Mouse (Mus musculus): Measurements from ENCODE around the gene Gast.
"Not testable (repeated sequence)": the region's sequence is repeated elsewhere in the genome, so short reads cannot be mapped to it uniquely, and the experiment has no call there.

The Gast gene

DNA sequence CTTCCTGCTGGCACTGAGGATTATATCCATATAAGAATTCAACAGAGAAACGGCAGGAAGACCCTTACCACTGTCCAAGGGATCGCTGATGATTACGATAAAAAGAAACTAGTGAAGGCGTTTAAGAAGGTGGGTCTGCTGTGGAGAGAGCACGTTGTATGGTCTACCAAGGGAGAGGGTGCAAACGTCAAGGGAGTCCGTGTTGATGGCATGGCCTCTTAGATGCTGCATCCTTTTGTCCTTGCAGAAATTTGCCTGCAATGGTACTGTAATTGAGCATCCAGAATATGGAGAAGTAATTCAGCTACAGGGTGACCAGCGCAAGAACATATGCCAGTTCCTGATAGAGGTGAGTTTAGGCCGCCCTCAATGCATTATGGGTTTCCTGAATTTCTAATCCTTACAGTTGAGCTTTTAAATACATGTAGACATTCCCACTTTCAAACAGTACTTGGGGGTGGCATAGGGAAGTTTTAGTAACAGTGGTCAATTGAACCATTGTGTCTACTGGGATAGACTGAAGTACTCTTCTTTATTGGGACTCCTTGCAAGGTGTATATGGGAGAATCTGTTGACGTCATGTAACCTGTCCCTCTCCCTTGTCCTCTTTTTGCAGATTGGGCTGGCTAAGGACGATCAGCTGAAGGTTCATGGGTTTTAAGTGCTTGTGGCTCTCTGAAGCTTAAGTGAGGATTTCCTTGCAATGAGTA lies 13.4 kb upstream of the Gast start:
- not testable (repeated sequence) for DNase-seq

DNA sequence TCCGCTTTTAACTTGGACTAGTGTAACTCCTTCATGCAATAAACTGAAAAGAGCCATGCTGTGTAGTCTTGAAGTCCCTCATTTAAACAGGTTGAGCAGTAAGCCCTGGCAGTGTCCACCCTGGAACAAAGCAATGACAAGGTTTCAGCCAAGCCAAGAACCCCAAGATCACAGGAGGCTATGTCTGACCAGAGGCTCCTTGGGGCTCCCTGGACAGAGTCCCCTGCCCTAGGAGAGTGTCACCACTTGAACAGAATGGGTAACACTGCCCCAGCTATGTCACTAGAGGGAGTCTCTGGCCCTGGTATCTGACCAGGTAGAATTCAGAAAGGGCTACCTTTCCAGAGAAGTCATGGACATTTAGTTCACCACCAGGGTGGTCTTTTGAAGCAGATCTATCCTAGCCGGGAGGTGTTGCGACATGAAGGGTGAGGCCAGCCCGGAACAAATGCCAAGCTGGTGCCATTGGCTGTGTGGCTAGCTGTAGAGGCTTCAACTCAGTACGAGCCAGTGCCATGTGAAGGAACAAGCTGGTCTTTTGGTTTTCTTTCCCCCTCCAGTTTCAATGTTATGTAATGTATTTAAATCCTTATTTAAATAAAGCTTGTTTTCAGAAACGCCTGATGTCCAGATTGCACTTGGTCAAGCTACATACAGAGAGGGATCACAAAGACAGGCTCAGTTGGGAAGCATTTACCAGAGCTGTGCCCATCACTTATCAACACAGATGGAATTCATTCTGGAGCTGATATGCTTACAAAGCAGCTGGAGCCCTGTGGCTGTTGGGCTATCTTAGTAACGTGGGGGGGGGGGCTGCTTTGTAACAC lies 12.5 kb upstream of the Gast start:
- peak; percentile 22 for DNase-seq

DNA sequence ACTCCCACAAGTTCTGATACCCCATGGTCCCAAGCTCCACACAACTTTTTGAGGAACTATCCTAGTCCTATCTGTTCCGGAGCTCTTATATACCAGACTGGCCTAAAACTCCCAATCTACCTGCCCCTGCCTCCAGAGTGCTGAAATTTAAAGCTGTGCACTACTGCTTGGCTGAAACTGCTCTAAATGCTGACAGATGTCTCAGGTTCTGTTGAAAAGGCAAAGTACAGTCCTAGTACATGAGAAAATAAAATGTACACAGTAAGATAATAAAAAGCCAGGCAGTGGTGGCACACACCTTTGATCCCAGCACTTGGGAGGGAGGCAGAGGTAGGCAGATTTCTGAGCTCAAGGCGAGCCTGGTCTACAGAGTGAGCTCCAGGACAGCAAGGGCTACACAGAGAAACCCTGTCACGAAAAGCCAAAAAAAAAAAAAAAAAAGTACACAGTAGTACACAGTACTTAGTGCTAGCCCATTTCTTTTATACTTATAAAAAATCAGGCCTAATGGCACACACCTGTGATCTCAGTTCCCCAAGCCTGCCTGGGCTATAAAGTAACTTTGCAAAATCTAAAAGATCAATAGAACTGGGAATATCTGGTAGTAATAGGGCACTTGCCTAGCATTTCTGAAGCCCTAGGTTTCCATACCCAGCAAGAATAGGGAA lies 11.5 kb upstream of the Gast start:
- no peak for DNase-seq

DNA sequence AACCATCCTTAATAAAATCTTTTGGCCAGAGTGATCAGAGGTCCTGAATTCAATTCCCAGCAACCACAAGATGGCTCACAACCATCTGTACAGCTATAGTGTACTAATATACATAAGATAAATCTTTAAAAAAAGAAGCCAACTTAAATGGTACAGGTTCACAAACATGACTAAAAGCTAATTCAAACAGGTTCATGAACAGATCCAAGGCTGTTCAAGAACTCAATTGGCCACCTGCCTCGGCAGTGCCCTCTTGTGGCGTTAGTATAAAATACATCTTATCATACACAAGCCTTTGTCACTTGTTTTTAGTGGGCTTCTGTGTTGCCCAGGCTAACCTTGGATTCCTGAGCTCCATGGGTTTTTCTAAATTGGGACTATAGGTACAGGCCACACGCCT lies 10.6 kb upstream of the Gast start:
- DNase-seq: peak; percentile 46

DNA sequence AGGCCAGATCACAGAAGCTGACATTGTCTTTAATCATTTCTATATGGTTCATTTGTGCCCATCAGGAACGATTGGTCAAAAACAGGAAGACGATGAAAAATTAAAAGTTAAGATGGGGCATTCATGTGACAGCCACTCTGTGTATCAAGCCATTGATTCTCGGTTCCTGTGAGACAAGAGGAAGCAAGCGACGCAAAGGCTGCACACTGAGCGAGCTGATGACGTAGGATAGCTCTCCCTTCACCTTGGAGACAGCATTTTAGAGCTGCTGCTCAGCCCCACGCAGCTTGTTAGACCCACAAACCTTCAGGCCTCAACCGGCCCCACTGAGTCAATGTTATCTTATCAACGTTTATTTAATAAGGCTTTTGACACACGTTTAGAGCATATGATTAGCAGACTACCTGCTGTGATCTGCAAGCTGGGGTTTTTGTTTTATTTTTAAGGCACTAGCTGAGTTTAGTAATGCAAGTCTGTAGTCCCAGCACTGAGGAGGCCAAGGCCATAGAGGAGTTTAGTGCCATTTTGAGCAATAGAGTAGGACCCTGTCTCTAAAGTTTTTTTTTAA lies 9.1 kb upstream of the Gast start:
- no peak for DNase-seq

DNA sequence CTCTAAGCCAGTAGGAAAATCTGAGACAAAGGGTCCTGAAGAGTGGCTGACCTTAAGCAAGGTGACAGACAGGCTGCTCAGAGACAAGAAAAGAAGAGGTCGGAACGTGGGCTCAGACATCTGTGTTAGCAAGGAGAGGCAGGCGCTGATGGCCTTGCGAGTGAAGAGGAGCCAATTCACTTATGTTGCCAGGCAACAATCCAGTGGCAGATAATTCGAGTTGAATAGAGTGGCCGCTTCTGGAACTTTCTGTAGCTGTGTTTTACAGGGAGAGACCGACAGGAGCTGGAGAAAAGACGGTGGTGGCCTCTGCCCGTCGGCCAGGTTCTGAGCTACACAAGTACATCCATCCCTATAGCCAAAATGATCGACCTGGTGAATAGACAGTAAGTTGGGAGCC lies 6.9 kb upstream of the Gast start:
- DNase-seq: no peak

DNA sequence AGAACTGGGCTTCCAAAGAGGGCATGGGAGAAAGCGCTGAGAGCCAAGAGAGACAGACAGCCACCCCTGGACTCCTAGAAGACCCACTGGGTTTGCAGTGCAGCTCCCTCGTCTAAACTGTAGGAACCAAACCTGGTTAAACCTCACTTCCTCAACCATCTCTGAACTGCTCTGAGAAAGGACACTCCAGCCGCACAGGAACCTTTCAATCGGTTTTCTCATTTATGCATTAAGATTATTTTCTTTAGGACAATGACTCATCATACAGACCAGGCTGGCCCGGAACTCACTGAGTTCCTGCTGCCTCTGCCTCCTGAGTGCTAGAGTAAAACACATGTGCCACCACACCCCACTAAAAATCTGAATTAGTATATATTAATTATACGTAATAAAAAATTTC lies 6.4 kb upstream of the Gast start:
- no peak for DNase-seq

DNA sequence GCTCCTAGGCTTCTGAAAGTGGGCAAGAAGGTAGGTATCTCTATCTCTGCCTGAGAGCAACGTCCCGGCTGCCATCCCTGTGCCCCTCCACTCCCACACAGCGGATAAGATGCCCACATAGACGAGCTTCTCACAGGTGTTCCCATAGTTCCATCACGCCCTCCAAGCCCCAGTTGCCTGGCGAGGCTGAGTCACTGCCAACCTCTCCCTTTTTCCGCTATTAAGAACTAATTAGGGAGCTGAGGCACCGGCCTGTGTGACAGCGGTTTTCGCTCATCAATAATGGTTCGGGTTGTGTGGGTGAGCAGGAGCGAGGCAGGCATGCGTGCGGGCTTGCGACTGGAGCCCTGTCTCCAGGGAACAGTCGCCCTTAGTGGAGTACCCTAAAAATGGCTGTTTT lies 4.0 kb upstream of the Gast start:
- no peak for DNase-seq

DNA sequence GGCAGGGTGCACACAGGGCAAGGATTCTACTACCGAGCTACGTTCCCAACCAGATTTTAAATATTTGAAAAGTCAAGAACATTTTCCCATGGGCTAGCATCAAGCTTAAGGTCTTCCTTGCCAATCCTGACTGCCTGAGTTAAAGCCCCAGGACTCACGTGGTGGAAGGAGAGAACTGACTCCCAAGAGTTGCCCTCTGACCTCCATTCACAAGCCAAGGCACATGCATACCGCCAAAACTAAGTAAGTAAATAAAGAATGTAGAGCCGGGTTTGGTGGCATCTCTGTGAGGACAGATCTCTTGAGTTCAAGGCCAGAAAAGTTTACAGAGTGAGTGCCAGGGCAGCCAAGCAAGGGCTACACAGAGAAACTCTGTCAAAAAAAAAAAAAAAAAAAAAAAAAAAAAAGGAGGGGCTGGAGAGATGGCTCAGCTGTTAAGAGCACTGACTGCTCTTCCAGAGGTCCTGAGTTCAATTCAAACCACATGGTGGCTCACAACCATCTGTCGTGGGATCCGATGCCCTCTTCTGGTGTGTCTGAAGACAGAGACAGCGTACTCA lies 3.3 kb upstream of the Gast start:
- DNase-seq: not testable (repeated sequence)

DNA sequence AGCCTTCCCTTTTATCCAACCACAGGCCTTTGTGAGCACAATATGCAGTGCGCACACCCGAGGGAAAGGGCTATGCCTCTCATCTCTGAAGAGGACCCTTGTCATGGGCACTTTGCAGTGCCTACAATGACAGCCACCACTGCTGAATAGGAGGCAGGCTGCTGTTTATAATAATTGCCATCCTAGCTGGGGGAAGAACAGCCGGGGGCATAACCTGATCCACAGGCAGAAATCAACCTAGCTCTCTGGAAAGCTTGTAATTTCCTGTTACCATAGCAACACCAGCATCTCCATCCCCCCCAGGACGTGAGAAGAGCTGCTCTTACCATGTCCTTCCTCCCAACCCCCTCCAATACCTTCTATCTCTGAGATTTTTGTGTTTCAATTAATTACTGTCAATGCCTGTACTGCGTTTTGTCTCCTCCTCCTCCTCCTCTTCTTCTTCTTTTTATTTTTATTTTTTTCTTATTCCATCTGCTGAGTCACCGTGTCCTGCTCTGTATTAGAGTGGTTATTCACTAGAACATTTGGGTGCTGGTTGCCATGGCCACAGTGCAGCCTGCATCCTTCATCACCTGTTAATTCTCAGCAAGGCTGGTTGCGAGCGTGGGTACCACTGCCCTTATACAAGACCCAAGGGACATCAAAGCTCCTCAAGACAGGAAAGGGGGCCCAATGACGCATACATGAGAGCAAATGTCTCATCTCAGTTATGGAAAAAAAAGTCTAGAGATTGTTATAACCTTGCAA lies 1.3 kb upstream of the Gast start:
- DNase-seq: no peak

DNA sequence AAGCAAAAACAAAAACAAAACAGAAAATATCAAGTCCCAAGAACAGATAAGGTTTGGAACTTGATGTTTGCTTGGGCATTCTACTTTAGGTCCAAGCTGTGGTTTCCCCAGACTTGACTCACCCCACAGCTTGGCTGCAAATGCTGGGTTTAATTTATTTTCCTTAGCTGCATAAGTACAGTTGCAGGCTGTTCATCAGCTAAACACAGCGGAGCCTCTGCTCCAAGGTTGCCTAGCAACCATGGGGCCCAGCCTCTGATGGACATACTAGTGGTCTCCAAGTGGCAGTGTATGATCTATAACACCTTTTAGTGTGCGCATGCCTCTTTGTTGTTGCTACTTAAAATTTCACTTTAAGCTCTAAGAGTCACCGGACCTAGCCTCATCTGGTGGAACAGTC lies 1.5 kb downstream of the Gast start:
- no peak for DNase-seq

DNA sequence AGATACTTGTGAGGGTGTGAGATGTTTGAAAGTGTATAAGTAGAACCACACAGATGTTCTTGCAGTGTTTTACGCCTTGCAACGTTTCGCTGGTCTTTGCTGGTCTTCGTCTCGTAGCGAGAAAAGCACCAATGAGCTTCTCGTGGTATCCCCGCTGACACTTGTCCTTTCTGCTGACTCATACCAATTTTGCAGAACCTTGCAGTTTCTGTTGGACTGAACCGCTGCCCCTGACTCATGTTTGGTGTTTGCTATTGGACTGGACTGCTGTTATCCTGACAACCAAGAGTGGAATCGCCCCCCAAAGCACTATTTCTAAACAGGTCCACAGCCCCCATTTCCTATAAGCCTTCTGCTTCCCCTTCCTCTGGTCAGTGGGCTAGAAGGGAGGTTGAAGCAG lies 10.1 kb downstream of the Gast start:
- no peak for DNase-seq

DNA sequence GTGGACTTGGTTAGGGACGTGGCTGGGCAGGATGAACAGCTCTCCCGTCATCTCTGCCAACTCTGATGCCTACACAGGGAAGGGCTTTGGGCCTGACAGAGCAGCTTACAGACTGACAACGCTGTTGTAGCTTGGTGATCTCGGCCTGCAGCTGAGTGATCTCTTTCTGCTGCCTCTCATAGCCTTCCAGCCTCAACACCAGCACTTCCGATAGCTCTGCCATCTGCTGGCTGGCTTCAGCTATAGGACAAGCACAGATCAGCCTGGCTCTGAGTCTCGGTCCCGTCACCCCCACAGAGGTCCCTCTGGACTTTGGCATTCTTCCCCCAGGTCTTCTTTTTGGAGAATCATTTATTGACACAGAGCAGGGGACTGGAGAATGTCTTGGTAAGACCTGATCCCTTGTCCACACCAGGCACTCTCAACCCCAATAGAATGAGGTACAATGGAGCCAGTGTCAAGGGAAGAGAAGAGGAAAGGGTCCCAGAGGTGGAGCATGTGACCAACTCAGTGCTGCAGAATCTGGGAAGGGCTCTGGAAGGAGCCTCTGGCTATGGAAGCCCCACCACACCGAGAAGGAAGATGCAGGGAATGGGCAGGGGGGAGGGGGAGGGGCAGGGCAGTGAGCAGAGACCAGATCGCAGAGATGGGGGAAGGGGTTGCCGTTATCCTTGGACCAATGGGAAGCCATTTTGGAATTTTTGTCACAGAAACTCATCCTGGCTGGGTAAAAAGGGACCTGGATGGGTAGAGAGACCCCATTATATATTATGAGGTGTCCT lies 18.1 kb downstream of the Gast start:
- peak; percentile 31 for DNase-seq

DNA sequence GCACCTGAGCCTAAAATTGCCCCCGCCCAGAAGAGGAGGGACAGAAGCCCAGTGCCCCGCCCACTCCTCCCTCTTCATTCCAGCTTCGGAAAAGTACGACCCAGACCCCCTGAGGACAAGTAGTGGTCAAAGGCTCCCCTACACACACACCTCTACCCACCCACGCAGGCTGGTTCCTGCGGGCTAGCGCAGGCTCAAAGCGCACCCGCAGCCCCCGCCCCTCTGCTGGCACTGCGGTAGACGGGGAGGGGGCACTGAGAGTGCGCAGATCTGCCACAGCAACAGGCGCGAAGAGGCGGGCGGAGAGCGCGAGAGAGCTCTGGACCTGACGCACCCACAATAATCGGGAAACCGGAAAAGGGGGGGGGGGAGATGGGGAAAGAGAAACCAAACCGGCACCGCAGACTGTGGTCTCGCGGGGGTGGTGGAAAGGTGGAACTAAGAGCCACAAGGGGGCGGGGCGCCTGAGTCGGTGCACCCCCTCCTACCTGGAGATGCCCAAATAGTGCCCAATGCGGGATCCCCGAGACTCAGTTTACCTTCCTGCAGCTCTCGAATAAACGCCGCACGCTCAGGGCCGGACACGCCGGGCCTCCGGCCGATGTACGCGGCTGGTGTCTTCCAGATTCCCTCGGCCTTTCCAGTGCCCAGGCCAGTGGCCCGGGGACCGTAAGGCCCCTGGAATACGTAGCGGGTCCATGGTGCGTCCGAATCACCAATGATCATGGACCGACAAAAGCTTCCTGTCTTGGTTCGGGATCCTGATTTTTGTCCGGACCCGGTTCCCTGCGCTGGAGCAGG lies 21.1 kb downstream of the Gast start:
- DNase-seq: peak; percentile 45

DNA sequence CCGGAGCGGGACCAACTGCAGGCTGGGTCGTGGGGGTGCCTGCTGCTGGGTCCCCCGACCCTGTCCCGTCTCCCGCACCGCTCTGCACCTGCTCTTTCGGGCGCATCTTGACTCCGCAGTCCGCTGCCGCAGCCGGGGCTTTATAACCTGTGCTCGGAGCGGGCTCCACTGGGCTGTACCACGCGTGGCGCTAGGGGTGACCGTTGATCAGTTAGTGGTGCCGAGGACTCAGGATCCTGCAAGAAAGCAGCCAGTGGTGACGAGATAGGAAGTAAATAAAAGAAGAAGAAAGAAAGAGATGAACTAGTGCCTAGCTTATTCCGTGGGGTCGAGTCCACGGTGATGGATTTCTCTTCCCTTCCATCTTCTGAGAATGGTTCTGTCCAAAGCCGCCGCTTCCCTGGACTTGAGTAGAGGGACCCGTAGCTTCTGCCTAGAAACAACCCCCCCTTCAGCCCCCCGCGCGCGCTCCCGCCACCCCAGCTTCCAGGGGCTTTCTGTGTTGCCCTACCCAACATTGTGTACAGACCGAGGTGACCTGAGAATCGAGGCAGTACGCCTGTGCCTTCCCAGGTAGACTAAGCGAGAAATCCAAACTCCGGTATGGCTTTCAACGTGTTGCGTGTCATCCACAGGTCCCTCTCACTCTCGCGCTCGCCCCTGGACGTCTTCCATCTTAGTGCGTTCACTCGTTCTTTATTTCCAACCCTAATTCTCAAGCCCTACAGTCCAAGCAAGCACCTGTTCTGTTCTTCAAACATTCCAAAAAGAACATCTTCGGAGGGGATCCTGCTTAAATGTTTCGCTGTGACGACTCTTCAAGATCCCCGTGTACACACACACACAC lies 22.0 kb downstream of the Gast start, which contains the start of gene Hap1:
Gene Hap1, minus strand, starts transcription at position 157 of the 847 bp plus-strand sequence.
- peak; percentile 79 for DNase-seq

DNA sequence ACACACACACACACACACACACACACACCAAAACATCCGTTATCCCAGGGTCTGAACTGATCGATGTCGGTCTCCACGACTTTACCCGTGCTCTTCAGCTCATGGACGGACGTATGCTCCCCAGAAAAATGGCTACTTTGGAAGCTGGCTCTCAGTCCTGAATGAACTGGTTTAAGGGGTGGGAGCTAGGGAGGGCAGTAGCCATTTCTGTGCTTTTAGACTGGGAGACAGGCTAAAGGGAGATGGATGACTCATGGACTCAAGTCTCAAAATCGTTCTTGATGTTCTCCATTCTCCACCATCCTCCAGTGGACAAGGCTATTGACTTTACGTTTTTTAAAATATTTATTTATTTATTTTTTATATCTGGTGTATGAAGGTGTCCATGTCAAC lies 22.6 kb downstream of the Gast start:
- no peak for DNase-seq

DNA sequence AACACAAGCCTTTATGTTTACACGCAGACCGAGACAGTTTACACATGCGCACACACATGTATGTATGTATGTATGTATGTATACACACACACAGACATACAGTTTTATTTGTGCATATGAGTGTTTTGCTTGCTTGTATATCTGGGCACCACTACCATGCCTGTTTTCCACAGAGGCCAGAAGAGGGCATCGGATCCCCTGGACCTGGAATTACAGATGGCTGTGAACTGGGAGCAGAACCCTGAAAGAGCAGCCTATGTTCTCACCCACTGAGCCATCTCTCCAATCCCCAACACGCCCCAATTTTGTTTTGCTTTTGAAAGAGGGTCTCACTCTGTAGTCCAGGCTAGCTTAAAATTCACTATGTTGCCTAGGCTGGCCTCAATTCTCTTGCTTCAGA lies 23.2 kb downstream of the Gast start:
- DNase-seq: peak; percentile 22

DNA sequence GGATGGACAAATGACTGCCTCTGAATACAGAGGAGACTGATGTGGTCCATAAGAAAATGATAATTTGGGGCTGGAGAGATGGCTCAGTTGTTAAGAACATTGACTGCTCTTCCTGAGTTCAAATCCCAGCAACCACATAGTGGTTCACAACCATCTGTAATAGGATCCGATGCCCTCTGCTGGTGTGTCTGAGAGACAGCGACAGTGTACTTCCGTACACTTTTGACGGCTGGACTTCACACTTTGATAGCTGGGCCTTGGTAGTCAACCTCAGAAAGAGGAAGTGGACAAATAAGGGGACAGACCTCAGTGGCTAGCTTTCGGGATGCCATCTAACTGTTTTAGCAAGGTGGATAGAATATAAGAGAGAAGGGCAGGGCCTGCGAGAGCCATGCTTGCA lies 26.0 kb downstream of the Gast start:
- no peak for DNase-seq

DNA sequence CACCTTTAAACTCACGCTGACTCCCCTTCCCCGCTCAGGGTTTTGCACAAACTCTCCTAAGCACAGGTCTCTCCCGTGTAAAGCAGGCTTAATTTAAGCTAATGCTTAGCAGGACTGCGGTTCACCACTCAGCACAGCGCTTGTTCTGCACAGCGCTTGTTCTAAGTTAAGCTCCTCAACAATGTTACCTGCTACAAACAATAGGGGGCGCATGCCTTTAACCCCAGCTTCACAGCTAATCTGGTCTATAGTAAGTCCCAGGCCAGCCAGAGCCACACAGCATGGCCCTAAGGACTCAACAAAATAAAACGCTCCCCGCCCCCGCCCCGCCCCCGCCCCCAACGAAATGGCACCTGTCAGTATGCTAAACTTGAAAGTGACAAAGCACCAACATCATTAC lies 26.9 kb downstream of the Gast start:
- not testable (repeated sequence) for DNase-seq

Data from cerebellum, adult 11 months (tissue).